15 mouse cellular contexts compared by ENCODE assay signal in the genomic region with DNA sequence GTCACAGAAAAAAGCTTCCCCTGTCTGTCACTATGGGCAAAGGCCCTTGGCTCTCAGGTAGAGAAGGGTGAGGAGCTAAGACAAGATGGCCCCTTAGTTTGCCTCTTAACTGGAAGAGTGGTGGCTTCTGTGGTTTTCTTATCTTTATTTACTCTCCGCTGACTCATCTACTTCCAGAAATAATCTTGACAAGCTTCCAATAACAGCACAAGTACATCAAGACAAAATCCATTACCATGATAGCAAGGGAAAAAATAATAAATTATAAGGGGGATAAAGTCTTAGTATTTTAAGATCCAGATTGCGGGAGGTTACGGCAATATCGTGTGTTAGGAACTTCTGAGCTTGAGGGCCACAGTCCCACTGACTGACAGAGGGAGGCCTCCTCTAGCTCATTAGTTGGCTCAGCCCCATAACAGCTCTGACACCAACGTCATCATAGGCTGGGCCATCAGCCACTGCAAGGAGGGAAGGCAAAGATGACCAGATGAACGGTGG. TPM values are rescaled to one million over a fixed set of nuclear protein-coding genes. Genes with fewer than 3 reads are reported as not detected.
DNase-seq lines count a peak whose midpoint lies in the region; ATAC-seq and TF ChIP-seq lines count a peak whose summit lies in the region.
"Had no signal": no experiment of that assay in that cellular context is flagged by ENCODE, and none has a peak within 500 bp of the region (broad histone marks: within the 10 kb centered on the region; RNA-seq: fewer than 3 reads in every experiment).

No protein-coding gene starts in this region.

- H3K4me2 ChIP-seq in intestine, embryonic 15.5 days (replicated peaks): no peak overlapping the region
- H3K4me2 ChIP-seq in intestine, embryonic 16.5 days (ENCODE audit: low read depth, low read length): no peak overlapping the region
- no peak overlapping the region for H3K4me2 ChIP-seq in liver, postnatal 0 days (ENCODE audit: low read depth, low read length)
- H3K4me2 ChIP-seq: embryonic facial prominence, embryonic 12.5 days; heart, embryonic 11.5 days; hindbrain, embryonic 13.5 days; midbrain, embryonic 11.5 days had no signal

- no peaks in the 10 kb centered on the region for H3K36me3 ChIP-seq in intestine, embryonic 15.5 days
- H3K36me3 ChIP-seq in intestine, embryonic 16.5 days (ENCODE audit: control insufficient read depth, insufficient read depth, low read length): no peaks in the 10 kb centered on the region
- H3K36me3 ChIP-seq in liver, postnatal 0 days (replicated peaks; ENCODE audit: insufficient read depth, low read length): 0 out of 2 replicates have a peak, but pooled peaks cover 4% of the 10 kb centered on the region
- H3K36me3 ChIP-seq: embryonic facial prominence, embryonic 12.5 days; hindbrain, embryonic 13.5 days had no signal

- H3K27me3 ChIP-seq in intestine, embryonic 15.5 days (replicated peaks): no peaks in the 10 kb centered on the region
- no peaks in the 10 kb centered on the region for H3K27me3 ChIP-seq in intestine, embryonic 16.5 days (replicated peaks; ENCODE audit: control insufficient read depth, insufficient read depth, low read length)
- no peaks in the 10 kb centered on the region for H3K27me3 ChIP-seq in liver, postnatal 0 days (ENCODE audit: insufficient read depth, low read length)
- H3K27me3 ChIP-seq: embryonic facial prominence, embryonic 12.5 days; hindbrain, embryonic 13.5 days had no signal

- H3K9ac ChIP-seq in intestine, embryonic 15.5 days: no peak overlapping the region
- H3K9ac ChIP-seq in intestine, embryonic 16.5 days (ENCODE audit: low read depth, low read length): no peak overlapping the region
- H3K9ac ChIP-seq in liver, postnatal 0 days (replicated peaks): no peak overlapping the region
- H3K9ac ChIP-seq: embryonic facial prominence, embryonic 12.5 days; hindbrain, embryonic 13.5 days had no signal

- peak; percentile 36; the same call in 1 of the 2 replicates for ATAC-seq in intestine, embryonic 15.5 days
- ATAC-seq in intestine, embryonic 16.5 days: no peak
- ATAC-seq in megakaryocyte progenitor cell, adult 5-6 weeks (replicated peaks; ENCODE audit: poor library complexity): peak; percentile 65
- ATAC-seq in liver, postnatal 0 days: no peak

- peaks cover 7% of the 10 kb centered on the region; the same call in 1 of the 2 replicates for H3K4me1 ChIP-seq in intestine, embryonic 15.5 days (replicated peaks)
- 0 out of 2 replicates have a peak, but pooled peaks cover 2% of the 10 kb centered on the region for H3K4me1 ChIP-seq in intestine, embryonic 16.5 days (ENCODE audit: control insufficient read depth, insufficient read depth, low read length)
- no peaks in the 10 kb centered on the region for H3K4me1 ChIP-seq in liver, postnatal 0 days (ENCODE audit: insufficient read depth)
- H3K4me1 ChIP-seq: embryonic facial prominence, embryonic 12.5 days; hindbrain, embryonic 13.5 days had no signal

- no peak overlapping the region for H3K4me3 ChIP-seq in intestine, embryonic 15.5 days (replicated peaks)
- H3K4me3 ChIP-seq in intestine, embryonic 16.5 days (ENCODE audit: low read length): no peak overlapping the region
- H3K4me3 ChIP-seq in liver, postnatal 0 days (ENCODE audit: low read depth, low read length): no peak overlapping the region
- H3K4me3 ChIP-seq: embryonic facial prominence, embryonic 12.5 days; hindbrain, embryonic 13.5 days had no signal

- peak; percentile 63 for DNase-seq in NIH3T3 (ENCODE audit: low read depth)
- DNase-seq in kidney, postnatal 14 days: peak; percentile 63
- DNase-seq in ovary, adult 18-20 months (ENCODE audit: low spot score): no peak
- DNase-seq in gastrocnemius, adult 18-20 months (ENCODE audit: low spot score): no peak
- DNase-seq in liver, postnatal 0 days: no peak
- DNase-seq: cerebellum, postnatal 10 days; spleen, adult 18-20 months; thymus, postnatal 4 days had no signal

- TF ChIP-seq EP300 in liver, postnatal 0 days (IDR thresholded peaks at IDR 0.05; ENCODE audit: low read depth): no peak

- H3K9me3 ChIP-seq in intestine, embryonic 15.5 days: no peaks in the 10 kb centered on the region
- H3K9me3 ChIP-seq in intestine, embryonic 16.5 days (ENCODE audit: control insufficient read depth, low read length): no peaks in the 10 kb centered on the region
- no peaks in the 10 kb centered on the region for H3K9me3 ChIP-seq in liver, postnatal 0 days (ENCODE audit: low read length)
- H3K9me3 ChIP-seq: embryonic facial prominence, embryonic 12.5 days; hindbrain, embryonic 13.5 days had no signal

- TF ChIP-seq CTCF in liver, postnatal 0 days (IDR thresholded peaks at IDR 0.05; ENCODE audit: low read depth): no peak

- H3K27ac ChIP-seq in intestine, embryonic 15.5 days: no peak overlapping the region
- no peak overlapping the region for H3K27ac ChIP-seq in intestine, embryonic 16.5 days (ENCODE audit: low read length)
- H3K27ac ChIP-seq in liver, postnatal 0 days (ENCODE audit: low read depth): no peak overlapping the region
- H3K27ac ChIP-seq: embryonic facial prominence, embryonic 12.5 days; hindbrain, embryonic 13.5 days had no signal

- 86% methylated on average over 6 of the region's 6 CpGs for WGBS in intestine, embryonic 15.5 days
- 84% methylated on average over 6 of the region's 6 CpGs for WGBS in intestine, embryonic 16.5 days
- 76% methylated on average over 6 of the region's 6 CpGs for WGBS in liver, postnatal 0 days (ENCODE audit: insufficient replicate concordance)

RNA-seq across cellular contexts. Expression of gene Rab6b, which starts 33.3 kb away (rescaled TPM):
- polyA plus RNA-seq in intestine, embryonic 15.5 days (2015; fragmentation: Nextera tagmentation; extraction: Ambion mirVana): 5.7 and 5.9 TPM in 2 replicates
- polyA plus RNA-seq in intestine, embryonic 16.5 days (2015; fragmentation: Nextera tagmentation; extraction: Ambion mirVana): 4.5 TPM in 2 replicates
- total RNA-seq in megakaryocyte progenitor cell, adult 5-6 weeks (2015): 0.51 and 0.64 TPM in 2 replicates
- 0.04 and 0.10 TPM in 2 replicates for total RNA-seq in megakaryocyte progenitor cell, adult 5-6 weeks (2017)
- total RNA-seq in gastrocnemius, adult 18-20 months (2021): 1 to 10 TPM in 1 of 2 experiments, under 1 TPM in 1; 0.64 to 1.2 TPM
- polyA plus RNA-seq in liver, postnatal 0 days (2015; fragmentation: Nextera tagmentation; extraction: Ambion mirVana): 0.25 and 0.26 TPM in 2 replicates

Comparison
In these comparisons a context has a peak if more than half of its experiments do, and no peak if none do; other contexts are left out.
1. ATAC-seq: peak in intestine, embryonic 15.5 days (single experiment) and megakaryocyte progenitor cell, adult 5-6 weeks (single experiment); none in intestine, embryonic 16.5 days (single experiment) and liver, postnatal 0 days (single experiment).
2. DNase-seq: peak in NIH3T3 (single experiment) and kidney, postnatal 14 days (single experiment); none in ovary, adult 18-20 months (single experiment), gastrocnemius, adult 18-20 months (single experiment) and liver, postnatal 0 days (single experiment).